Mouse (Mus musculus) cerebellum, adult 2 months (tissue): Measurements from ENCODE around the gene Gpt2.

Experiments used
- CTCF ChIP-seq: fragments of 200-500 bp; IDR thresholded peaks from 2 replicates; pipeline ENCODE4 v1.5.1; 2011; ENCODE audit warnings: low read depth, mild to moderate bottlenecking, control low read depth, low read length, moderate library complexity, borderline replicate concordance; ENCODE audit not compliant: insufficient read depth
- POLR2A ChIP-seq: fragments of 200-500 bp; IDR thresholded peaks from 2 replicates; pipeline ENCODE4 v1.6.1; 2011; ENCODE audit warnings: low read length, control low read depth, borderline replicate concordance; ENCODE audit not compliant: insufficient read depth

DNA sequence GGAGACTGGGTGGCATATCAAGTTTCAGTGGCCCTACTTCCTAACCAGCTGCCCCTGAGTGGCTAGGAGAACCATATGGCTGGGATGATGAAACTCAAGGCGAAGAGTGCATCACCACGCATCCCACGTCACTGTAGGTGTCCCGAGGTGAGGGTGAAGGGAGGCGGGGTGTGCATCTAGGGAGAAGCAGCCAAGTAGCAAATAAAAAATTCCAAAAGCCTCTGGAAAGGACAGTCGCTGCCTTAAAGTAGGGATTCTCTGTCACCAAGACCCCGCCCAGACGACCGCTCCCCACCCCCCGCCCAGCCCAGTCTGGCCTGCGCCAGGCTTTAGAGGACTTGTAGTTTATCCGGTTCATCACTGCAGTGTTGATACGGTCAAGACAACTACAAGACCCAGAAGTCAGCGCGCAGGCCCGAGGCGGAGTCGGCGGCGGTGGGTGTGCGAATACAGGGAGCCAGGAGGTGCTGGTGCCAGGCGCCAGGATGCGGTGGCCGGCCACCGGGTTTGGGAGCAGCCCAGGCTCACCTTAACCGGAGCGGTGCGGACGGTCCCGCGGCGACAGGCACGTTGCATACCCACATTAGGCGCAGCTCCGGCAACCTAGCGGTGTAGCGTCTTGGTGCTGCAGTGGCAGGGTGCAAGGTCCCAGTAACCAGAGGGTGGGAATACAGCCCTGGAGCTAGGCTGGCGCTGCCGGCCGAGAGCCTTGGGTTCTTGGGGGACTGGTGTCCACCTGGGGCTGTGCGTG, at the start of gene Gpt2:
- TF ChIP-seq POLR2A (peak; percentile 83), CTCF (no peak)
